Mouse (Mus musculus) myocyte (in vitro differentiated cells): ENCODE data around the gene C1qtnf7. TPM values are rescaled to one million over a fixed set of nuclear protein-coding genes. Genes with fewer than 3 reads are reported as not detected.

Experiments used
- H3K27me3 ChIP-seq: one replicate; pipeline ENCODE4 v1.6.1; 2011; ENCODE audit not compliant: control insufficient read depth, insufficient read depth, insufficient read length
- H3K36me3 ChIP-seq: one replicate; pipeline ENCODE4 v1.6.1; 2011; ENCODE audit not compliant: control insufficient read depth, insufficient read depth
- H3K4me2 ChIP-seq: one replicate; pipeline ENCODE4 v1.6.1; 2011; ENCODE audit warnings: low read depth, control low read depth
- H3K4me3 ChIP-seq: one replicate; pipeline ENCODE4 v1.5.1; 2011; ENCODE audit warnings: mild to moderate bottlenecking, control low read depth, moderate library complexity
- H3K79me2 ChIP-seq: one replicate; pipeline ENCODE4 v1.6.1; 2011; ENCODE audit not compliant: control insufficient read depth, insufficient read depth
- H3ac ChIP-seq: one replicate; pipeline ENCODE4 v1.6.1; 2011; ENCODE audit not compliant: control insufficient read depth, insufficient read length
- CEBPB ChIP-seq: IDR thresholded peaks from 2 replicates; pipeline ENCODE4 v1.6.1; 2011; ENCODE audit warnings: mild to moderate bottlenecking, moderate library complexity; ENCODE audit not compliant: poor library complexity, insufficient read depth, severe bottlenecking
- E2F4 ChIP-seq: IDR thresholded peaks from one replicate; pipeline ENCODE4 v1.6.1; 2011; ENCODE audit warnings: mild to moderate bottlenecking, control low read depth, moderate library complexity; ENCODE audit not compliant: insufficient read depth
- MAX ChIP-seq: IDR thresholded peaks from one replicate; pipeline ENCODE4 v1.6.1; 2011; ENCODE audit warnings: low read depth, mild to moderate bottlenecking, control low read depth
- MYOD1 ChIP-seq, 3 experiments: IDR thresholded peaks; one replicate each; pipeline ENCODE4 v1.6.1; 2011; ENCODE audit warnings: control low read depth in 2 of 3, low read depth in 2 of 3, mild to moderate bottlenecking in 2 of 3, moderate library complexity in 1 of 3; ENCODE audit not compliant: insufficient read length in 2 of 3, control insufficient read depth in 1 of 3
- MYOG ChIP-seq, 3 experiments: IDR thresholded peaks; one replicate each; pipeline ENCODE4 v1.6.1; 2011; ENCODE audit warnings: control low read depth in 2 of 3, low read depth in 2 of 3, mild to moderate bottlenecking in 2 of 3; ENCODE audit not compliant: insufficient read length in 2 of 3, control insufficient read depth in 1 of 3, insufficient read depth in 1 of 3
- POLR2A ChIP-seq: IDR thresholded peaks from one replicate; pipeline ENCODE4 v1.6.1; 2011; ENCODE audit warnings: low read depth, mild to moderate bottlenecking, control low read depth, moderate library complexity; ENCODE audit not compliant: insufficient read length
- POLR2AphosphoS2 ChIP-seq: IDR thresholded peaks from one replicate; pipeline ENCODE4 v1.6.1; 2011; ENCODE audit warnings: low read depth, control low read depth; ENCODE audit not compliant: insufficient read length
- REST ChIP-seq: IDR thresholded peaks from one replicate; pipeline ENCODE4 v1.6.1; 2011; ENCODE audit warnings: mild to moderate bottlenecking, control low read depth, moderate library complexity; ENCODE audit not compliant: insufficient read depth, insufficient read length
- SRF ChIP-seq: IDR thresholded peaks from one replicate; pipeline ENCODE4 v1.6.1; 2011; ENCODE audit warnings: low read depth; ENCODE audit not compliant: control insufficient read depth, insufficient read length
- TCF12 ChIP-seq: IDR thresholded peaks from one replicate; pipeline ENCODE4 v1.6.1; 2011; ENCODE audit warnings: mild to moderate bottlenecking, control low read depth; ENCODE audit not compliant: poor library complexity, insufficient read depth, severe bottlenecking
- TCF3 ChIP-seq: IDR thresholded peaks from one replicate; pipeline ENCODE4 v1.6.1; 2011; ENCODE audit warnings: low read depth, control low read depth; ENCODE audit not compliant: insufficient read length
- USF1 ChIP-seq: IDR thresholded peaks from one replicate; pipeline ENCODE4 v1.6.1; 2011; ENCODE audit warnings: low read depth, mild to moderate bottlenecking, control low read depth, moderate library complexity
- polyA plus RNA-seq: library from polyadenylated mRNA; unstranded; fragments of >200 nt; fragmentation: generic; extraction: Trizol; gene quantifications from one replicate; pipeline ENCODE4 v1.2.1, GENCODE M21; 2012; ENCODE audit warnings: missing spikeins

The C1qtnf7 gene
- polyA plus RNA-seq, 1 experiment, result not detected

DNA sequence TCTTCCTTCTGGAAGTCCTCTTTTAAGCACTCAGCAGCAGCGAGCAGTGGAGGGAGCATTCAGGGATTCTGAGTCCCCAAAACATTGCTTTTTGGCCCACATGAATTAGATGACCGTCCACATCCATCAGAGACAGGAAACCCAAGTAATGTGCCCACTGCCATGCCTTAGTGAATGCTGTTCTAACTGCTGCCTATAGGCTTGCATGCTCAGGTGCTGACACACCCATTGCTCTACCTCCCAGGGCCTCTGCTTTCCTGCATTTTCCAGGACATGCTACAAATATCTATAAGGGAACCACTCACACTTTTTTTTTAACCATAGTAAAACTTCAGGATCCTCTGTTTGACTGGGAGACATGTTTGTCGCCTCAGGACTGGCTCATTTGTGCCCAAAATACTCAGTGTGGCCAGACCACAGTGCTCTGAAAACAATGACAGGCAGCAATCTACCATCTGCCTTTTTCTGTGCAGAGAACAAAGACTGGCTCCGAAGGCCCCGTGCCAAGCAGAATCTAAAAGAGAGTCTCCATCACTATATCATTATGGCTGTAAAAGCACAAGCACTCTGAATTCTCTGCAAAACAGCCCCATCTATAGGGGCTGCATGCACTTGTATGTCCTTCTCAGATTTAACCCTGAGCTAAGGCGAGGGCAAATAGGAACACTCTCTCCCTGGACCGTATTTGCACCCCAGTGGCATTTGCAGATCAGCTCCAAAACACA is 106.4 kb downstream of the C1qtnf7 start:
- Histone ChIP-seq H3ac (no peak overlapping the region), H3K36me3 (no peaks in the 10 kb centered on the region), H3K27me3 (no peaks in the 10 kb centered on the region)

DNA sequence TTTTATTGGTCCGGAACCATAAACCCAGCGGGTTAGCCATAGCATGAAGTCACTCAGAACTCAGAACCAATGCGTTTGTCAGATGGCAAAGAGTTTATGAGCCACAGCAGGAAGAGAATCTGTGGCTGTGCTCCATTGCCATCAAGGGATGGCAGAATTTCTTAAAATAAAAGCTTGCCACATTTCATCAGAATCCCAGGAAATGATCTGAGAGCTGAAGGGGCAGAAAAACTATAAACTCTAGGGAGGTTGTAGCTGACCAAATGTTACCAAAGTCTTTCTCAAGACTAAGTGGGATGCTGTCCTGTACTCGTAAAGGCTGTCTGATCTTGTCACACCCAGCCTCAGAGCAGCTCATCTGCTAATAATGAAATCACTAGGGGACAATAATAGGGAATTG is 110.1 kb downstream of the C1qtnf7 start:
- no peak overlapping the region for H3ac ChIP-seq
- H3K4me3 ChIP-seq, result no peak overlapping the region
- no peak for TF ChIP-seq TCF3
- no peak overlapping the region for H3K4me2 ChIP-seq
- no peaks in the 10 kb centered on the region for H3K79me2 ChIP-seq
- H3K27me3 ChIP-seq, result no peaks in the 10 kb centered on the region
- H3K36me3 ChIP-seq, result no peaks in the 10 kb centered on the region

More for the DNA sequence above, 106.4 kb downstream of the C1qtnf7 start:
- Histone ChIP-seq H3K4me3 (no peak overlapping the region), H3K4me2 (no peak overlapping the region), H3K79me2 (no peaks in the 10 kb centered on the region)
- TF ChIP-seq TCF12 (no peak), MAX (no peak)

DNA sequence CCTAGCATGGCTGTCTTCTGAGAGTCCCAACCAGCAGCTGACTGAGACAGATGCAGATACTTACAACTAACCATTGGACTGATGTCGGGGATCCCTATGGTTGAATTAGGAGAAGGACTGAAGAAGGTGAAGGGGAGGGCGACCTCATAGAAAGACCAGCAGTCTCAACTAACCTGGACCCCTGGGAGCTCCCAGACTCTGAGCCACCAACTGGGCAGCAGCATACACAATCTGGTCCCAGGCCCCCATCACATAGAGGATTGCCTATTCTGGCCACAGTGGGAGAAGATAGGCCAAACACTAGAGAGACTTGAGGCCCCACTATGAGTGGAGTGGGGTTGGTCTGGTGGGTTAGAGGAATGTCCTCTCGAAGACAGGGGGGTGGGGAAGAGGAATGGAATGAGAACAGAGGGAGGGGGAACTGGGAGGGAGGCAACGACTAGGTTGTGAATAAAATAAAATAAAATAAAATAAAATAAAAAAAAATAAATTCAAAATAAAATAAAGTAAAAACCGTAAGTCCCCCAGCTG is 118.8 kb downstream of the C1qtnf7 start:
- Histone ChIP-seq H3K79me2 (no peaks in the 10 kb centered on the region), H3K27me3 (no peaks in the 10 kb centered on the region), H3K4me3 (no peak overlapping the region), H3K36me3 (no peaks in the 10 kb centered on the region), H3K4me2 (no peak overlapping the region), H3ac (no peak overlapping the region)
- TF ChIP-seq MYOG (IDR thresholded peaks at IDR 0.05; ENCODE audit: control insufficient read depth in 1 of 3, insufficient read depth in 1 of 3, insufficient read length in 2 of 3, low read depth in 2 of 3), result no peak
- no peak for TF ChIP-seq POLR2A
- TF ChIP-seq POLR2AphosphoS2, result no peak
- no peak for TF ChIP-seq TCF12
- no peak for TF ChIP-seq TCF3
- TF ChIP-seq USF1, result no peak
- no peak for TF ChIP-seq CEBPB
- TF ChIP-seq MYOD1 (IDR thresholded peaks at IDR 0.05; ENCODE audit: control insufficient read depth in 1 of 3, insufficient read length in 2 of 3, low read depth in 2 of 3), result no peak
- no peak for TF ChIP-seq E2F4
- no peak for TF ChIP-seq REST

DNA sequence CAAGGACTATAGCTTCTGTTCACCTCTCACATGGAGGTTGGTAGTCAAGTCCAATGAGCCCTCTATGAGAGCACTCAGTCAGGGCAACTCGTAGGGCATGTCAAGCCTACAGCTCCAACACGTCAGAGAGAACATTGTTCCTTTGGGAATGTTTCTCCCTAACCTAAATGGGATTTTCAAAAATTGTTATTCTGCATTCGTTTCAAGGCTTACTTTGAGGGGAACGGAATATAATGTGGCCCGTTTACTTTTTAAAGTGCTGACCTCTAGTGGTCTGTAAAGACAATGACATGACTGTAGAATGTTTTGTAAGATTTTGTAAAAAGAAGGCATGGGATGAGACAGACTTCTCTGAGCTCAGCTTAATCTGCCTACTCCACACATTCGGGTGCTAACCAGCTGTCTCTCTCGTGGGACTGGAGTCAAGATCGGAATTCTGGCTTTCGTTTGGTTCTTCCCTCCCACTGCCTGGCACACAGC is 119.3 kb downstream of the C1qtnf7 start:
- no peak for TF ChIP-seq CEBPB
- no peak for TF ChIP-seq SRF
- no peak for TF ChIP-seq POLR2A
- no peak for TF ChIP-seq E2F4
- no peak for TF ChIP-seq MAX
- TF ChIP-seq MYOD1 (IDR thresholded peaks at IDR 0.05; ENCODE audit: control insufficient read depth in 1 of 3, insufficient read length in 2 of 3, low read depth in 2 of 3), result no peak
- TF ChIP-seq USF1, result no peak
- TF ChIP-seq TCF3, result no peak
- no peak for TF ChIP-seq TCF12
- TF ChIP-seq REST, result no peak
- Histone ChIP-seq H3K36me3 (no peaks in the 10 kb centered on the region), H3ac (no peak overlapping the region), H3K79me2 (no peaks in the 10 kb centered on the region), H3K4me2 (no peak overlapping the region), H3K27me3 (no peaks in the 10 kb centered on the region), H3K4me3 (no peak overlapping the region)

DNA sequence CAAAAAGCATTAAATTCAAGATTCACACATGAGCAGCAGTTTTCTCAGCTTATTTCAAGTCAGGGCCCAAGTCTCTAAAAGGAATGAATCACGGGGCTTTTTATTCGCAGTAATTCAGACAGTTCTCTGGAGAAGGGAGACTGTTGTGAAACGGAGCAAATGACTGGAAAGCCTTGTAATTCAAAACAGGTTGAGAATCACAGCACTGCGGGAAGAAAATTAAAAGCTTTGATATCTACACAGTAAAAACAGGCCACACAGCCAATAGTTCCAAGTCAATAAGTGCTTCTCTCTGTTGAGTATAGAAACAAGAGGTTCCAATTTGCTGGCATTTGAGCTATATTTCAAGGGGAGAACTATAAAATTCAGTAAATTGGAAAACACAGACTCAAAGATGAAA is 129.7 kb downstream of the C1qtnf7 start:
- no peak for TF ChIP-seq MAX
- no peak for TF ChIP-seq TCF12
- no peak for TF ChIP-seq POLR2AphosphoS2
- TF ChIP-seq CEBPB, result no peak
- TF ChIP-seq POLR2A, result no peak
- no peak for TF ChIP-seq MYOG (IDR thresholded peaks at IDR 0.05; ENCODE audit: control insufficient read depth in 1 of 3, insufficient read depth in 1 of 3, insufficient read length in 2 of 3, low read depth in 2 of 3)
- no peak for TF ChIP-seq TCF3
- no peak for TF ChIP-seq SRF
- TF ChIP-seq MYOD1 (IDR thresholded peaks at IDR 0.05; ENCODE audit: control insufficient read depth in 1 of 3, insufficient read length in 2 of 3, low read depth in 2 of 3), result no peak
- TF ChIP-seq USF1, result no peak
- no peak for TF ChIP-seq E2F4
- TF ChIP-seq REST, result no peak

More for the DNA sequence above, 129.7 kb downstream of the C1qtnf7 start:
- Histone ChIP-seq H3K36me3 (no peaks in the 10 kb centered on the region), H3K4me2 (no peak overlapping the region), H3K27me3 (no peaks in the 10 kb centered on the region), H3K79me2 (no peaks in the 10 kb centered on the region), H3K4me3 (no peak overlapping the region), H3ac (no peak overlapping the region)
